Mouse (Mus musculus) forebrain, embryonic 13.5 days (tissue): ENCODE results near the gene Sh2d7. TPM values are rescaled to one million over a fixed set of nuclear protein-coding genes. Genes with fewer than 3 reads are reported as not detected.
"Not testable (repeated sequence)": the region's sequence is repeated elsewhere in the genome, so short reads cannot be mapped to it uniquely, and the experiment has no call there.

Experiments
- ATAC-seq: fragments of 200-750 bp; cut with Nextera tagmentation; 2 replicates; pipeline ENCODE4 v1.8.0; 2017
- H3K27ac ChIP-seq: fragments of 300-500 bp; sonication (generic); 2 replicates; pipeline ENCODE4 v1.5.1; 2015; ENCODE audit warnings: inconsistent platforms, mild to moderate bottlenecking, moderate library complexity
- H3K27me3 ChIP-seq: fragments of 300-500 bp; sonication (generic); 2 replicates; pipeline ENCODE4 v1.6.1; 2015; ENCODE audit warnings: mild to moderate bottlenecking, inconsistent platforms
- H3K36me3 ChIP-seq: fragments of 300-500 bp; sonication (generic); 2 replicates; pipeline ENCODE4 v1.6.1; 2015; ENCODE audit warnings: mild to moderate bottlenecking, inconsistent platforms; ENCODE audit not compliant: poor library complexity, severe bottlenecking
- H3K4me1 ChIP-seq: fragments of 300-500 bp; sonication (generic); 2 replicates; pipeline ENCODE4 v1.6.1; 2015; ENCODE audit warnings: inconsistent platforms
- H3K4me2 ChIP-seq: fragments of 300-500 bp; sonication (generic); 2 replicates; pipeline ENCODE4 v1.6.1; 2015; ENCODE audit warnings: inconsistent platforms, mild to moderate bottlenecking, moderate library complexity
- H3K4me3 ChIP-seq: fragments of 300-500 bp; sonication (generic); 2 replicates; pipeline ENCODE4 v1.5.1; 2015; ENCODE audit warnings: mild to moderate bottlenecking, inconsistent platforms
- H3K9ac ChIP-seq: fragments of 300-500 bp; sonication (generic); 2 replicates; pipeline ENCODE4 v1.6.1; 2015; ENCODE audit warnings: mild to moderate bottlenecking, inconsistent platforms
- H3K9me3 ChIP-seq: fragments of 300-500 bp; sonication (generic); replicated peaks from 2 replicates; pipeline ENCODE4 v1.6.1; 2016; ENCODE audit warnings: inconsistent platforms
- WGBS: fragments of 180-500 bp; shearing (Covaris S2); methylation state at CpG from one replicate; pipeline ENCODE4 v1.1.7; 2015; 5-methylcytosine and 5-hydroxymethylcytosine counted together
- polyA plus RNA-seq: library from polyadenylated mRNA; unstranded; fragments of >200 nt; fragmentation: Nextera tagmentation; extraction: Ambion mirVana; gene quantifications from 2 replicates; pipeline ENCODE4 v1.2.1, GENCODE M21; 2015

Sh2d7 gene
- polyA plus RNA-seq, 1 experiment from 2014 or later = 0.48 TPM

DNA sequence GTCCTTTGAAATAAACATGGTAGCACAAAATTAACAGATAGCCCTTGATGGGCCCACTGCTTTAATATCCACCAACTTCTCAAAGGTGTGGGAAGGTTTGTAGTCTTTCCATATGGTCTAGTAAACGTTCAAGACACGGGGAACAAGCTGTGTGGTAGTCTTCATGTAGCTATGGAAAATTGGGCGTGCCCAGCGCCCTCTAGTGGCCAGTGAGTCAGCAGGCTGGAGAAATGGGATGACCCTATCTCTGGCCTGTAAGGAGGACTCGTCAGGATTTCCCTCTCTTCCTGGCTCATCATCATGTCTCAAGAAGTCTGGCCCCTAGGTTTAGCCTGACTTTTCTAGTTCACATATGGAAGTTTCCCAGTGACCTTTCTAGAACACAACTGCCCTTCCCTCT lies 8.8 kb downstream of the Sh2d7 start:
- Histone ChIP-seq H3K4me2 (no peak overlapping the region), H3K27ac (no peak overlapping the region), H3K4me3 (no peak overlapping the region), H3K9me3 (no peaks in the 10 kb centered on the region), H3K36me3 (no peaks in the 10 kb centered on the region), H3K9ac (no peak overlapping the region), H3K27me3 (no peaks in the 10 kb centered on the region), H3K4me1 (no peaks in the 10 kb centered on the region)
- ATAC-seq = 0 out of 2 replicates have a peak, but pooled peaks have one; percentile 24
- WGBS = 12% methylated on average over 5 of the region's 5 CpGs

- 94% methylated on average over 6 of the region's 6 CpGs for WGBS
- Histone ChIP-seq H3K4me1 (no peaks in the 10 kb centered on the region), H3K27me3 (no peaks in the 10 kb centered on the region), H3K27ac (no peak overlapping the region), H3K9ac (no peak overlapping the region), H3K4me2 (no peak overlapping the region), H3K4me3 (no peak overlapping the region), H3K36me3 (no peaks in the 10 kb centered on the region), H3K9me3 (no peaks in the 10 kb centered on the region)
- ATAC-seq = no peak
Measured at GRCm38 (mm10) chr9:54549433-54549832, 10.6 kb downstream of the Sh2d7 start.

- H3K4me3 ChIP-seq = no peak overlapping the region
- WGBS = 29% methylated on average over 5 of the region's 5 CpGs
- no peaks in the 10 kb centered on the region for H3K9me3 ChIP-seq
- H3K27ac ChIP-seq = no peak overlapping the region
- H3K36me3 ChIP-seq = no peaks in the 10 kb centered on the region
- no peaks in the 10 kb centered on the region for H3K4me1 ChIP-seq
- H3K4me2 ChIP-seq = no peak overlapping the region
- H3K27me3 ChIP-seq = no peaks in the 10 kb centered on the region
- H3K9ac ChIP-seq = no peak overlapping the region
- no peak for ATAC-seq
Measured at GRCm38 (mm10) chr9:54552409-54552808, 13.6 kb downstream of the Sh2d7 start.

DNA sequence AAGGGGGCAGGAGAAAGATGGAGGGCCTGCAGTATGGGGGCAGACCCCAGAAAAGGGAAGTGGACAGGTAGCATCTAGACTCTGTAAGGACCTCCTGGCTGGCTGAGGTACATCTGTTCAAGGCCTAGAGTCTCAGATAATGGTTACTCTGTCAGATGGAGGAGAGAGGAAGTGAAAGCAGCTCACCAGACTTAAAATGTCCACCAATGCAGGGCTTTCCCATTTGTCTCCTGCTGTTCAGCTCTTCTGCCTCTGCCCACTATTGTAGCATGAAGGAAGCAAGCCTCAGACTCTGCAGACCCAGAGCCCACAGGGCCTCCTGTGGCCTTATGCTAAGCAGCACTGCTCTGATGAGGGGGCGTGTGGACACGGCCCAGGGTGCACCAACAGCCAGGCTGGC lies 16.3 kb downstream of the Sh2d7 start:
- no peak overlapping the region for H3K9ac ChIP-seq
- H3K9me3 ChIP-seq = no peaks in the 10 kb centered on the region
- H3K4me2 ChIP-seq = no peak overlapping the region
- no peaks in the 10 kb centered on the region; the same call in 1 of the 2 replicates for H3K27me3 ChIP-seq
- H3K27ac ChIP-seq = no peak overlapping the region
- H3K4me3 ChIP-seq = no peak overlapping the region
- peaks cover 8% of the 10 kb centered on the region for H3K4me1 ChIP-seq
- no peak for ATAC-seq
- 95% methylated on average over 2 of the region's 2 CpGs for WGBS
- no peaks in the 10 kb centered on the region for H3K36me3 ChIP-seq

GRCm38 (mm10) chr9:54558731-54559130 lies 19.9 kb downstream of the Sh2d7 start:
- Histone ChIP-seq H3K27ac (no peak overlapping the region), H3K4me2 (no peak overlapping the region), H3K36me3 (no peaks in the 10 kb centered on the region), H3K4me1 (peaks cover 8% of the 10 kb centered on the region), H3K27me3 (no peaks in the 10 kb centered on the region; the same call in 1 of the 2 replicates), H3K9me3 (no peaks in the 10 kb centered on the region), H3K4me3 (no peak overlapping the region), H3K9ac (no peak overlapping the region)
- no peak for ATAC-seq
- WGBS = 84% methylated on average over 8 of the region's 8 CpGs

- Histone ChIP-seq H3K4me2 (peak within 1 kb of the TSS; percentile 73), H3K9ac (peak within 1 kb of the TSS; percentile 70), H3K36me3 (no peaks in the 10 kb centered on the region), H3K9me3 (no peaks in the 10 kb centered on the region), H3K27me3 (no peaks in the 10 kb centered on the region; the same call in 1 of the 2 replicates), H3K27ac (no peak within 1 kb of the TSS), H3K4me3 (peak within 1 kb of the TSS; percentile 53), H3K4me1 (peaks cover 8% of the 10 kb centered on the region)
- peak; percentile 97 for ATAC-seq
- WGBS = under 1% methylated on average over 52 of the region's 54 CpGs
Measured at GRCm38 (mm10) chr9:54559771-54560471, 21.1 kb downstream of the Sh2d7 start, which contains the start of gene Cib2. TSS of gene Cib2 (minus strand) at chr9:54560218.

DNA sequence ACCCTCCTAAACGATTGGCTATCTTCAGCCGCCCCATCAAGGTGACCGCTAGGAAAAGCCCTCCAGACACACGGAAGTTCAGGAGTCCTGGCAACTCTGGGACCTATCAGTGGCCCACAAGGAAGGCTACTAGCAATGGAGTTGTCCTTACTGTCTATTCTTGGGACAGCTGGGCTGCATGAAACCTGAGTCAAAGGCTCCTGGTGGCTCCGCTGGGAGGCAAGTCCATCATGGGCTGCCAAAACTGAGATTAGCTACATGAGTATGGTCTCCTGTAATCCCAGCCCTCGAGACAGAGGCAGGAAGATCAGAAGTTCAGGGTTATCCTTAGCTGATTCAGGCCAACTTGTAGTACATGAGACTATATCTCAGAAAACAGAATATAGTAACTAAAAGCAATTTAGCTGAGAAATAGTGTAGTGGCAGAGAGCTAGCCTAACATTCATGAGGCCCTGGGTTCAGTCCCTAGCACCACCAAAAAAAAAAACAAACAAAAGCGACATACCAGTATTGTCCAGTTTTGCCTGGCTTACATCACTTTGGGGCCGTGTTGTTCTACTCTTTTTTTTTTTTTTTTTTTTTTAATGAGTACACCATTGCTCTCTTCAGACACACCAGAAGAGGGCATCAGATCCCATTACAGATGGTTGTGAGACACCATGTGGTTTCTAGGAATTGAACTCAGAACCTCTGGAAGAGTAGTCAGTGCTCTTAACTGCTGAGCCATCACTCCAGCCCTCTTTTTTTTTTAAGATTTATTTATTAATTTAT lies 22.2 kb downstream of the Sh2d7 start:
- ATAC-seq = no peak
- 90% methylated on average over 8 of the region's 8 CpGs for WGBS
- Histone ChIP-seq H3K4me3 (no peak overlapping the region), H3K9ac (no peak overlapping the region), H3K9me3 (no peaks in the 10 kb centered on the region), H3K27me3 (no peaks in the 10 kb centered on the region; the same call in 1 of the 2 replicates), H3K27ac (no peak overlapping the region), H3K36me3 (no peaks in the 10 kb centered on the region), H3K4me1 (peaks cover 8% of the 10 kb centered on the region), H3K4me2 (peak overlapping the region; percentile 73)

- Histone ChIP-seq H3K4me1 (no peaks in the 10 kb centered on the region), H3K36me3 (no peaks in the 10 kb centered on the region), H3K27me3 (no peaks in the 10 kb centered on the region), H3K27ac (no peak overlapping the region), H3K4me2 (no peak overlapping the region), H3K4me3 (no peak overlapping the region), H3K9ac (no peak overlapping the region), H3K9me3 (no peaks in the 10 kb centered on the region)
- ATAC-seq = no peak
- 58% methylated on average over 4 of the region's 4 CpGs for WGBS
Measured at GRCm38 (mm10) chr9:54566958-54567357, 28.2 kb downstream of the Sh2d7 start.

DNA sequence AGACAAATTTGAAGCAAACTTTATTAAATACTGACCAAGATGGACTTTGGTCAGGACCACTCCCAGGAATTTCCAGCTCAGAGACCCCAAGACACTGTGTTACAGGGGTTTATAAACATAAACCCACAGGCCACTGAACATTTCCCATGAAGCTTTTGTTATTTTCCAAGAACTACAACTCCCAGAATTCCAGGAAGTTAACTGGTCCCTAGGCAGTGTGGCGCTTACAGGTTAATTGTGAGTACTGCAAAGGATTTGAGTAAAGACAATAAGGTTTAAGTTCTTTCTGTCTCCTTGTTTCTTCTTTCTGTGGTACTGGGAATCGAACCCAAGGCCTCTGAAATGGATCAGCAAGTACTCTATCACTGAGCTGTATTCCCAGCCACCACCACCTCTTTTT lies 29.9 kb downstream of the Sh2d7 start:
- no peak overlapping the region for H3K9ac ChIP-seq
- H3K4me2 ChIP-seq = no peak overlapping the region
- H3K36me3 ChIP-seq = no peaks in the 10 kb centered on the region
- no peak overlapping the region for H3K4me3 ChIP-seq
- H3K9me3 ChIP-seq = no peaks in the 10 kb centered on the region
- no peak overlapping the region for H3K27ac ChIP-seq
- H3K27me3 ChIP-seq = no peaks in the 10 kb centered on the region
- WGBS = 45% methylated on average over 2 of the region's 2 CpGs
- ATAC-seq = no peak
- H3K4me1 ChIP-seq = no peaks in the 10 kb centered on the region

DNA sequence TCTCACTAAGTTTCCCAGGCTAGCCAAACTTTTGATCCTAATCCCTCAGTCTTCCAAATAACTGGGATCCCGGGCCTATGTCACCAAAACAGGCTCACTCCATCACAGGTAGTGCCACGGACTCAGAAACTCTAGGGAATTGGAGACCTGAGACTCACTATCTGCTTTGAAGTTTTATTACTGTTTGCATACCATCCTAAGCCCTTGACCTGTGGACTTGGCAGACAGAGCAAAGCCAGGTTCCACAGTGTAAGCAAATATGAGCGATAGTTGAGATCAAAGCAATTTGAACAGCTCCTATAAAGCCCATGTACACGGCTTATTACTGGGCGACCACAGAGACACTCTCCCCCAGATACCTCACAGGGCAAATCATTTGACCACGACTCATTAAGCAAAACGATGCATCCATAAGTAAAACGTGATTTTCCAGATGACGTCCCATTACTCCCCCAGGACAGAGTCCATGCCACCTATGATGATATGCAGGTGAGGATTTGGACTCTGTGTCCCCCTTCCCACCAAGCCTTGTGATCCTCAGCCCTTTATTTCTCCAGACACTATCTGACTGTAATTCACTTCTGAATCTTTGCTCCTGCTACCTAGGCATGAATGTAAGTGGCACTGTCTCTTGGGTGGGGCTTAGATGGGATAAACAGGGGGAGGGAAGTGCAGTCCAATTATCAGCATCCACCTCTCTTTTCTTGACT lies 32.5 kb downstream of the Sh2d7 start:
- H3K9me3 ChIP-seq = no peaks in the 10 kb centered on the region
- 86% methylated on average over 9 of the region's 9 CpGs for WGBS
- no peak overlapping the region for H3K4me2 ChIP-seq
- no peak overlapping the region for H3K9ac ChIP-seq
- no peaks in the 10 kb centered on the region for H3K36me3 ChIP-seq
- no peak overlapping the region for H3K27ac ChIP-seq
- no peaks in the 10 kb centered on the region for H3K4me1 ChIP-seq
- no peaks in the 10 kb centered on the region for H3K27me3 ChIP-seq
- no peak for ATAC-seq
- H3K4me3 ChIP-seq = no peak overlapping the region

DNA sequence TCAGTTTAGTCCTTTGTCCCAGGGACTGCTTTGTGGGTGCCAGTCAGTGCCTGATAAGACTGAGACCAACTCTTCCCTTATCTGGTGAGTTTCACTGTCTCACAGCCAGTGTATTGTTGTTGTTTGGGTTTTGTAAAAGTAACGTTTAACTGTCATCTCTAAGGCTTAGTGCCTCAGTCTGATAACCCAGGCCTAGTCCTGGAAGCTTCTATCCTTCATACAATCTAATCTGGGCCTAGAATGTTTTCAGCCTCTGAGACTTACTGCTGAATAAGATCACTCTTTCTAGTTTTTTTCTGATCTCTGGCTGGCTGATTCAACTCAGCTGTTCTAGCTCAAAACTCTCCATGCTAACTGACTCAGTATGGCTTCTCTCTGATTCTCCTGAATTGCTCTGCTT lies 44.9 kb downstream of the Sh2d7 start:
- Histone ChIP-seq H3K36me3 (no peaks in the 10 kb centered on the region), H3K27me3 (no peaks in the 10 kb centered on the region), H3K4me2 (no peak overlapping the region), H3K4me1 (peaks cover 20% of the 10 kb centered on the region), H3K9ac (no peak overlapping the region), H3K4me3 (no peak overlapping the region), H3K9me3 (0 out of 2 replicates have a peak, but pooled peaks cover 3% of the 10 kb centered on the region), H3K27ac (no peak overlapping the region)
- ATAC-seq = no peak
- WGBS = 66% methylated on average over 1 of the region's 1 CpGs

- not testable (repeated sequence) for H3K36me3 ChIP-seq, H3K9me3 ChIP-seq, H3K27me3 ChIP-seq, H3K4me2 ChIP-seq, ATAC-seq, H3K4me3 ChIP-seq, H3K9ac ChIP-seq, H3K27ac ChIP-seq
- H3K4me1 ChIP-seq = peaks cover 23% of the 10 kb centered on the region
- WGBS = 90% methylated on average over 2 of the region's 2 CpGs
Measured at GRCm38 (mm10) chr9:54584127-54584526, 45.3 kb downstream of the Sh2d7 start.
